Mouse (Mus musculus) brain, adult 2 months (tissue): ENCODE measurements around the gene Acaa1b.

ENCODE experiments used
- DNase-seq: peaks from one replicate; pipeline ENCODE4 v3.0.0; 2011; ENCODE audit warnings: low read depth, low spot score

The Acaa1b gene

DNA sequence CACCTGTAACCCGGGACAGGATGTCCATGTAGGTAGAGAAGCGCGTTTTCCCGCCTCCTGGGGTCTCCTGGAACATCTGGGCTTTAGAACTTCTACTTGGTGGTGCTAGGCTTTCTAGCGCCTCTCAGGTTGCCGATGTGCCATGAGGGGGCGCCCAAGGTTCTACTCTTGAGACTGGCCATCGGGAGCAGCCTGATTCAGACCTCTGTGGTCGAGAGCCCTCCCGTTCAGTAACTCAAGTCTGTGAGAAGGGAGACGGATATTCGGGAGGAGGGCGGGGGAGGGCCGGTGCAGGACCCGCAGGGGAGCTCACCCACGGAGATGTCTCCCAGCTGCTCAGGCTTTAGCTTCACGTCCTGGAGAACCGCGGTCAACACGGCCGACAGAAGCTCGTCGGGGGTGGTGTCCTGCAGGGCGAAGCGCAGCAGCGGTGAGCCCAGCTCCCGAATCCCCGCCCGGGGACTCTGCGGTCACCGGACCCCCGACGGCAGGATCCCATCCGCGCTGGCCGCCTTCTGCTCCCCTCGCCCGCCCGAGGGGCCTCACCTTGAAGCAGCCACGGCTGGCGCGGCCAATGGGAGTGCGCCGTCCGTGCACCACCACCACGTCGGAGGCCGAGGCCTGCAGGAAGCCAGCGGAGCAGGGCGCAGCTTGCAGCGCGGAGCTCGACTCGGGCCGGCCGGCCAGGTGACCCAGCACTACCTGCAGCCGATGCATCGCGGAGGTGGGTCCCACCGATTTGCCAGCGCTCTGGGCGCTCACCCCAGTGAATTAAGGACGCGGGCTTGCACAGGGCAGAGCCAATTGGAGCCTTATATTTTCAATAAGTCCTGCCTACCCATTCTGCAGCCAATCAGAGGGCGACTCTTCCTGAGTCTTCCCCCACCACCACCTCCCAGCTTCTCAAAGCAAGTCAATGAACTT lies at the start of gene Acaa1b:
Gene Acaa1b, minus strand, starts transcription at position 816 of the 924 bp plus-strand sequence.
- DNase-seq, result peak; percentile 74

DNA sequence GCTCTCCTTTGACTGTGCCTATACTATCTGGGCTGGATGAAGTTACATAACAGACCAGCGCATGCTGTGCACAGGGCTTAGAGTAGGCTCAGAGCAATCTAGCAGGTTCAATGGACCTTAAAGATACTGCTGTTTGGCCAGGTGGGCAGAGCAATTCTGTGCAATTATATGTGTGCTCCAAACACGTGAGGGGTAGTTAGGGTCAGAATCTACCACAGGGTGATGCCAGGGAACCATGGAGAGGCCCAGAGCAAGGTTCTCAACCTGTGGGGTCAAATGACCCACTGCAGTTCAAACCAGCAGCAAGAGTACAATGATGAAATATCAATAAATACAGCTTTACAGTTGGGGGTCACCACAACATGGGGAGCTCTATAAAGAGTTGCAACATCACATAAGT lies 49.8 kb upstream of the Acaa1b start:
- DNase-seq, result no peak

- no peak for DNase-seq
Observed at GRCm38 (mm10) chr9:119205756-119206155, 48.9 kb upstream of the Acaa1b start.

DNA sequence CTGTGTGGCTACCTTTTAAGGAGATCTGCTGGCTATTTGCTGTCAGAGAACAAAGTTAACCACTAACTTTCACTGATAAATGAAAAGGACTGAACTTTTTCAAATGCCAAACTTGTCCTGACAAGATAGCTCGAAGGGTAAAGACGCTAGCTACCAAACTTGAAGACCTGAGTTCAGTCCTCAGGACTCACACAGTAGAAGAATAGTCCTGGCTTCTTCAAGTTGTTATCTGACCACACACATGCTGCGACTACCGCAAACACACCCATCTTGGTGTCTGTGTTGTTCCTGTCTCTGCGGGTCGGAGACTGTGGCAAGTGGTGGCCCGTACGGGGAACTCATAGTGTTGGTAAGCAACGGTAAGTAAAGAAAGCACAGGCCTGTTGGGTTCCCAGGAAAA lies 46.7 kb upstream of the Acaa1b start:
- DNase-seq, result no peak

DNA sequence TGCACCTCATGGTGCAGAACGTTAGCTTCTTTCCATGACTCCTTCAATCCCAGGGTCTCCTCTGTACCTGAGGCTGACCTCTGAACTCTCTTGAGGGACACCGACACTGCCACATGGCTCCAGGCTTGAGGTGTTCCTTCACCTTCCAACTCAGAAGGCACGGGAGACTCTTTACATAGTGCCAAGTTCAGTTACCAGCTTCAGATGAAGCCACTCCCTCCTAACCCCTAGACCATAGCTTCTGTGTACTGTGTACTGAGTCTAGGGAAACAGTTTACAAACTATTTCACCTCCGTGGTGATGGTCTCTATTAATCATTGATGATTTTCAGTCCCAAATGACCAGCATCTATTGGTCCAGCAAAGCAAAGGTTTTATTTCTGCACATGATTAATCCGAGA lies 44.8 kb upstream of the Acaa1b start:
- no peak for DNase-seq

DNA sequence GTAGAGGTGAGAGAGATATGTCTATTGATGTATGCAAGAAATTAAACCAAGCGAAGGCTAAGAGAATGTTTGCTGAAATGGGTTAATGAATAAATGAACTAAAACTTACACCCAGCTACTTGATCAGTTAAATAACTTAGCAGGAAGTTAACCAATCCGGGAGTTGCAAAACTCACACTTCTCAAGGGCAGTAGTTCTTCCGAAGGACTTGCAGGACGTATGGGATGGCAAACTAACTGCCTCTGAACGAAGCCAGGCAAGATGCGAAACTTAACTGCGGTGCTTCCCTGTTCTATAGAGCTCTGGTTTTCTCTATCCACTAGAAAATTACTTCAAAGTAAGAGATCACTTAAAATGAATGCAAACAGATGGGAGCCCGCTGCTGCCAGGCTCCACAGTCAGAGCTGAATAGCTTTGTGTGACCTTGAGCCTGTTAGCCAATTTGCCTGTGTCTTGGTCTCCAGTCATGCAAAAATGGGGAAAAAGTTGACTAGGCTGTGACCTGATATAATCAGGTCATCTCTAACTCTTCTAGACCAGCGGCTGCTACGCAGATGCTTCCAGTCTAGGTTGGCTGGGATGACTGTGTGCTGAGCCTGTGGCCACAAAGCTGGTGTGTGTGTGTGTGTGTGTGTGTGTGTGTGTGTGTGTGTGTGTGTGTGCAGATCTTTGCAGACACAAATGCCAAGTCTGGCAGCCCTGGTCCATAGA lies 42.4 kb upstream of the Acaa1b start:
- peak; percentile 15 for DNase-seq

- DNase-seq, result peak; percentile 68
Observed at GRCm38 (mm10) chr9:119192202-119192990, 35.5 kb upstream of the Acaa1b start.

GRCm38 (mm10) chr9:119181241-119181728 lies 24.4 kb upstream of the Acaa1b start:
- peak; percentile 18 for DNase-seq

DNA sequence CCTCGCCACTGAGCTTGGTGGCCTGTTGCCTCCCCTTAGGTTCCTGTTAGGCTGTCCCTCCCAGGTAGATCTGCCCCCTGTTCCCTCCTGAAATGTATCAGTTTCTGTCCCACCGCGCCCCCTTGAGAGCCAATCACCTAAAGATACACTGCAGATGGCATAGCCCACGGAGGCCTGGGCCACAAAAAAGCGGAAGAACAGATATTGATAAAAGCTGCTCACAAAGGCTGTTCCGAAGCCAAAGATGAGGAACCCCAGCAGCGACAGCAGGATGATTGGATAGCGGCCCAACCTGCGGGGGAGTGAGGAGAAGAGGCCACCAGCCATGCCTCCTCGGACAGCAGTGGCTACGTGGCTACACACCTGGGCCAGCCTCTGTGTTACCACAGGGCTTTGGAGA lies 22.4 kb upstream of the Acaa1b start:
- DNase-seq, result no peak

GRCm38 (mm10) chr9:119167608-119168007 lies 10.7 kb upstream of the Acaa1b start:
- no peak for DNase-seq

GRCm38 (mm10) chr9:119165548-119165947 lies 8.7 kb upstream of the Acaa1b start:
- DNase-seq, result no peak

DNA sequence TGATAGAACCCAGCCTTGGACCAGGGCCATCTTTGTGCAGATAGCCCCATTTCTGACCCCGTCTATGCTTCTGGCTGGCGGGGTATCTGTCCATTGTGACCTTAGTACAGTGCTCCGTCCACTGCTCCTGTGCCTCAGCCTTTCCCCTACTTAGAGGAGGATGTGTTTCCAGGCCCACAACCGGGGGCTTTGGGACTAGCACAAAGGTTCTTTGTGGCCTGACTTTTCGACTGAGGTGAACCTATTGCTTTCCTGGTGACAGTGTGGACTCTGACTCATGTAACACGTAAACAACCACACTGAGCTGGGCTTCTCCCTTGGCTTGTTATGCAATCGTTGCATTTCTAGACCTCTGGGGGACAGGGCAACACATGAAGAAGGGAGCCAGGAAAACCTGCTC lies 7.8 kb upstream of the Acaa1b start:
- DNase-seq, result no peak

DNA sequence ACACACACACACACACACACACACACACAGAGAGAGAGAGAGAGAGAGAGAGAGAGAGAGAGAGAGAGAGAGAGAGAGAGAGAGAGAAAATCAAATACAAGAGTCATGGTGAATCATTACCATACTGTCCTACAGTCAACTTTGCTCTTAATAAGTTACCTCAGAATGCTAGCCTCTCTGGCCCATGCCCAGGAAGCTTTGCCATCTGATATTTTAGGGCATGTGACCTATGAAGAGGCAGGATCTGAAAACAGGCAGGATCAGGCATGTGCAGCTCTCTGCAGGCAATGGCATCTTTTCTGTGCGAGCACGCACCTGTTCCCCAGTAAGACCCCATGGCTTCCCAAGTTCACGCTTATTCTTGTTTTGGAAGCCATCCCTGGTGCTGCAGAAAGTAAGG lies 3.8 kb upstream of the Acaa1b start:
- DNase-seq, result no peak

DNA sequence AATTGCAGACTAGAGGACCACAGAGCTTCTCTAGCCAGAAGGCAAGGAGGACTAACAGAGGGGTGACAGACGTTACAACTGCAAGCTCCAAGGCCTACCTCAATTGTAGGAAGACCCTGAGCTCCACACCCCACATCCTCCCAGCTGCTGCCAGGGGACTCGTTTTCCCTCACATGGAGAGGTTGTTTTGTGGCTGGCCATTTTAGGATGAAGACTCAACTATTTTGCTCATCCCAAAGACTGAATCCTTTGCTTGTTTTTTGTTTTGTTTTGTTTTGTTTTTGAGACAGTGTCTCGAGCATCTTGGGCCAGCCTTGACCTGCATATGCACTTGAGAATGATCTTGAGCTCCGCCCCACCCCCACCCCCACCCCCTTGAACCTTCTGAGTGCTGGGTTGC lies 2.0 kb upstream of the Acaa1b start, which contains the start of gene Gm47289:
Gene Gm47289, plus strand, starts transcription at position 301 of the 400 bp plus-strand sequence.
- no peak for DNase-seq

DNA sequence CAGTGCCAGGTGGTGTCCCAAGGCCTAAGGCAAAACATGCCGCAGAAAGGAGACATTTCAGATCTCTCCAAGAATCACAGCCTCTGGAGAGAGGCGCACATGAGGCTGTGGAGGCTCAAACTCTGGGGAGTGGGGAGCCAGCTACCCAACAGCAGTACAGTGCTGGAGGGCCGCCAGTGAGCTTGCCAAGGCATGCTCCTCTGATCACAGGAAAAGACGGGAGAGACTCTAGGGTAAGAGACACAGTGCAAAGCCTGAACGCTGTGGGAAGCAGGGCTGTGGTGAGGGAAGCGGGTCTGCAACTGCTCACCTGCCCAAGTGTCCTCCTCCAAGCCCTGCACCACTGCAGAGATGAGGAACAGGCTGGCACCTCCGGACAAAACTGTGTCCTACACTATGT lies 1.1 kb downstream of the Acaa1b start:
- no peak for DNase-seq

DNA sequence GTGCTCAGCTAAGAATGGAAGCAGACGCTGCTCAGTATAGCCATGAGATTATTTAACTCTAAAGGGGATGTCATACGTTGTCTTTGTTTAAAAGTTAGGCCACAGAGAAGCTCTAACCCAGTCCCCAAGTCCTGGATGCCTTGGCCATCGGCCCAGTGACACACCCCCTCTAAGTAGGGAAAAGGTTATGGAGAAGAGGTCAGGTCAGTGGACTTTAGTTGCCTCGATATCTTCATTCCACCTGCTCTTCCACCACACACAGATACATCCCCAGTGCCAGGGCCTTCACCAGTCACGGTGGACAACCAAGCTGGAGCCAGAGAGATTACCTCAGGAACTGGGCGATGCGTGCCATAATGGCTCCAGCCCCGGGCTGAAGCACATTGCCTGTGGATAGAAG lies 1.5 kb downstream of the Acaa1b start:
- DNase-seq, result no peak

- DNase-seq, result no peak
Observed at GRCm38 (mm10) chr9:119151751-119152150, 5.1 kb downstream of the Acaa1b start.

GRCm38 (mm10) chr9:119149601-119150000 lies 7.3 kb downstream of the Acaa1b start:
- no peak for DNase-seq

DNA sequence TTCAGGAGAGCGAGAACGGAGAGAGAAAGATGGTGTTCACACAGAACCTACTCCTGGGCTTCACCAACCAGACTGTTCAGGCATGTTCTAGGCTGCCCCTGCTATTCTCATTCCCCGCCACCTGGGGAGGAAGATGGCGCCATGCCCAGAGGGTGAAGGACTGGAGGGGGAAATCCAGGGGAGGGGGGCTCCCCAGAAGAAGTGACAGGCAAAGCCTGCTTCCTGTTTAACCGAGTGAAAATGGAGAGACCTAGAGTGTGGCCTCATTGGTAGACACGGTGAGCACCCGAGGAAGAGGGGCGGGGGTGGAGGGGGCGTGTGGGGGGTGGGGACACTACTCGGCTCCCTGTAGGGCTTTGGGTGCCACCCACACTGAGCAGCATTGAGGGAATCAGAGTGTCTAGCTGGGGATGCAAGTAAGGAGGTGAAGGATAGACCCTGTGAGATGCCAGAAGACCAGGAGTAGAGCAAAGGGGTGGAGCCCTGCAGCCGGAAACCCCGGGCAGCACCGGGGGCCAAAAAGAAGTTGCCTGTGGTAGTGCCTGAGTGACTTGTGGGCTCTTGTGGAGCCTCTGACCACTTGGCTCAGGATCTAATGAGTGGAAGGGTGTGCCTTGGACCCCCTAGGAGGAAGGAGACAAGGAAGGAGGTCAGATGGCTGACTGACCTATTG lies 10.7 kb downstream of the Acaa1b start:
- DNase-seq, result no peak

DNA sequence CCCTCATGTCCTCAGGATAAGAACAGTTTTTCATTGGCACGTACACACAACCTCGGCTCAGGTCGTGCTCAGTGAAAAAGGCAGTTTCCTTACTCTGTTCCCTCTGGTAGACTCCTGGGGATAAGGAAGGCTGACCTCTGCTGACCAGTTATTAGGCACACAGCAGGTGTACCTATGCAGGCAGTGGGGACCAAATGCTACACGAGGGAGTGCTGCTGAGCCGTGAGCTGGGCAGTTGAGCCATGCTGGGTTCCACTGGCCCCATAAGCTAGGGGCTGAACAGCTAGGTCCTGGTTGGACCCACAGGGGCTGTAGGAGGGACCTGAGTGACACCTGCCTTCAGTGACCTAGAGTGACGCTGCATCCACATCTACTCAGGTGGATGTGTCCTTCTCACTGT lies 11.3 kb downstream of the Acaa1b start:
- no peak for DNase-seq

- DNase-seq, result no peak
Observed at GRCm38 (mm10) chr9:119145137-119145536, 11.8 kb downstream of the Acaa1b start.
